Mouse (Mus musculus): Measurements from ENCODE around the gene Rgs7. TPM values are rescaled to one million over a fixed set of nuclear protein-coding genes. Genes with fewer than 3 reads are reported as not detected.

Rgs7 gene
- polyA plus RNA-seq, 1 experiment, result 0.04 TPM

DNA sequence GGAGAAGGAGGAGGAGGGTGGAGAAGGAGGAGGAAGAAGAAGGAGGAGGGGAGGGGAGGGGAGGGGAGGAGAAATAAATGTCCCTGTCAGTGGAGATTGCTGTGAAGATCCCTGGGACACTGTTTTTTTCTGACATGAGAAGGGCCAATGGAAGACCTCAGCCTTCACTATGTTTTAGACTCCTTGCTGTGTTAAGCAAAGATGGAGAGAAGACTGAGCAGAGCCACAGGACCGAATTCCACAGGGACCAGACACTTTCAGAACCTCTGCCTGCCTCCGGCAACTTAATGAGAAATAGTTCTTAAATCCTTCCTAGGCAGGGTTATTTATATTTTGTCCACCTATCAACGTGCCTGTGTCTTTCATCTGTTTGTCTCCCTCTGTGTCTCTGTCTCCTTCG, 464.0 kb downstream of the Rgs7 start:
- Histone ChIP-seq H3K36me3 (ENCODE audit: control insufficient read depth, insufficient read depth, low read length) (no peaks in the 10 kb centered on the region), H3K27me3 (ENCODE audit: control insufficient read depth, insufficient read depth, low read length) (no peaks in the 10 kb centered on the region), H3K4me1 (ENCODE audit: control insufficient read depth, insufficient read depth, insufficient read length) (no peaks in the 10 kb centered on the region), H3K27ac (ENCODE audit: insufficient read depth, low read length) (no peak overlapping the region), H3K4me3 (ENCODE audit: extremely low read depth, insufficient read depth, insufficient read length) (no peak overlapping the region)
- WGBS, result 35% methylated on average over 4 of the region's 4 CpGs
- TF ChIP-seq CTCF (IDR thresholded peaks at IDR 0.05; ENCODE audit: extremely low read depth, insufficient read depth, insufficient read length, insufficient replicate concordance) (no peak), POLR2A (IDR thresholded peaks at IDR 0.05; ENCODE audit: low read depth, low read length) (no peak)
- DNase-seq (ENCODE audit: low read depth in 1 of 2, low spot score in 2 of 2), result no peak

DNA sequence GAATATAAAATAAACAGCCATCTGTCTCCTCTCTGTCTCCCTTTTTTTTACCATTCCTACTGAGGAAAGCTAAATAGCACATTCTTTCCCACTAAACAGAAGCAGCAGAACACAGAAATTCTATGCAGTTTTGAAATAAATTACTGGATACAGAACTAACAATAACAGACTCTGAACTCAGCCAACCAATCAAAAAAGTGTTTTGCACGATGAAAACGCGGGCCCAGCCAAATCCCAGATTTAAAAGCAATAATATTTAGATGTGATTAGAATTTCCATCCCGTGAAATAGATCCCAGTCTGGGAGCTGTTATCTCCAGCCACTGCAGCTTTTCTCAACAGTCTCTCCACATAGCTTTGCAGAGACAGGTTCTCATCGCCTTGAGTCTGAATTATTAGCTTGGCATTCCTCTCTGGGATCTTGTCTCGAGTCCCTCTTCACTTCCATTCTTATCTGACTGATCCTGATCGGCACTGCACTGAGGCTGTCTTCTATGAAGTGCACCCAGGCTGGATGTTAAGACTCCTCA, 466.5 kb downstream of the Rgs7 start:
- Histone ChIP-seq H3K27ac (ENCODE audit: insufficient read depth, low read length) (no peak overlapping the region), H3K27me3 (ENCODE audit: control insufficient read depth, insufficient read depth, low read length) (no peaks in the 10 kb centered on the region), H3K4me3 (ENCODE audit: extremely low read depth, insufficient read depth, insufficient read length) (no peak overlapping the region), H3K36me3 (ENCODE audit: control insufficient read depth, insufficient read depth, low read length) (no peaks in the 10 kb centered on the region), H3K4me1 (ENCODE audit: control insufficient read depth, insufficient read depth, insufficient read length) (no peaks in the 10 kb centered on the region)
- TF ChIP-seq POLR2A (IDR thresholded peaks at IDR 0.05; ENCODE audit: low read depth, low read length) (no peak), CTCF (IDR thresholded peaks at IDR 0.05; ENCODE audit: extremely low read depth, insufficient read depth, insufficient read length, insufficient replicate concordance) (no peak)
- DNase-seq (ENCODE audit: low read depth in 1 of 2, low spot score in 2 of 2), result no peak
- 78% methylated on average over 7 of the region's 7 CpGs for whole genome bisulfite sequencing

DNA sequence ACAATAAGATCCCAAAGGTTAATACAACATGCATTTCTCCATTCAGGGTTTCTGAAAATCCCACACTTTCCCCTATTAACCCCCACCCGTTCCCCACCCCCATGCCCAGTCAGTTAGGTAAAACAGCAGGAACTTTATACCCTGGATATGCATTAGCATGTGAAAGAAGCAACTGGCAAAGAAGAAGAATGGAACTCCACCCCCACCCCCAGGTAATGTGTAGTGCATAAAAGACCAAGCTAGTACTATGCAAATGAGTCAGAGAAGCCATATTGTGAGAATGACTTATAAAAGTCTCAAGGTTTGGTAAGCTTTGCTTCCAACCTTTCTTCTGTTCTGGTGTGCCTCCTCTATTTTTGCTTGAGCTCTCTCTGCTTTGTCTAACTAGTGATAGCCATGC, 468.2 kb downstream of the Rgs7 start:
- H3K27ac ChIP-seq (ENCODE audit: insufficient read depth, low read length), result no peak overlapping the region
- TF ChIP-seq CTCF (IDR thresholded peaks at IDR 0.05; ENCODE audit: extremely low read depth, insufficient read depth, insufficient read length, insufficient replicate concordance) (no peak), POLR2A (IDR thresholded peaks at IDR 0.05; ENCODE audit: low read depth, low read length) (no peak)
- DNase-seq (ENCODE audit: low read depth in 1 of 2, low spot score in 2 of 2), result no peak
- H3K4me3 ChIP-seq (ENCODE audit: extremely low read depth, insufficient read depth, insufficient read length), result no peak overlapping the region
- 68% methylated on average over 1 of the region's 1 CpGs for WGBS
- no peaks in the 10 kb centered on the region for H3K4me1 ChIP-seq (ENCODE audit: control insufficient read depth, insufficient read depth, insufficient read length)
- no peaks in the 10 kb centered on the region for H3K36me3 ChIP-seq (ENCODE audit: control insufficient read depth, insufficient read depth, low read length)
- no peaks in the 10 kb centered on the region for H3K27me3 ChIP-seq (ENCODE audit: control insufficient read depth, insufficient read depth, low read length)

Other genes with a start within 250 kb of the Rgs7 start
- gene Kmo, start 127.9 kb upstream of the Rgs7 start, polyA plus RNA-seq (2012; rRNA removed), result 11.1 and 11.8 TPM in 2 replicates
- 11.1 and 11.2 TPM in 2 replicates for gene Fh1, start 133.1 kb upstream of the Rgs7 start, polyA plus RNA-seq (2012; rRNA removed)
- 1.4 and 2.8 TPM in 2 replicates for gene Opn3, start 200.3 kb upstream of the Rgs7 start, polyA plus RNA-seq (2012; rRNA removed)
- gene Chml, start 200.4 kb upstream of the Rgs7 start, polyA plus RNA-seq (2012; rRNA removed), result 4.6 and 16.3 TPM in 2 replicates
- gene Wdr64, start 206.1 kb upstream of the Rgs7 start, polyA plus RNA-seq (2012; rRNA removed), result not detected in 2 replicates

Data from spleen, adult 2 months (tissue).